Mouse (Mus musculus): ENCODE data around the gene Ddx21. TPM values are rescaled to one million over a fixed set of nuclear protein-coding genes. Genes with fewer than 3 reads are reported as not detected.

The Ddx21 gene
- polyA plus RNA-seq, 1 experiment from 2014 or later = 17.0 TPM

GRCm38 (mm10) chr10:62577673-62578337, 24.3 kb downstream of the Ddx21 start:
- H3K36me3 ChIP-seq (ENCODE audit: control insufficient read depth, insufficient read depth, low read length) = peaks cover 13% of the 10 kb centered on the region
- peak overlapping the region; percentile 67 for H3K27ac ChIP-seq (ENCODE audit: low read length)
- H3K4me2 ChIP-seq (ENCODE audit: low read depth, low read length) = peak overlapping the region; percentile 89
- H3K9me3 ChIP-seq (ENCODE audit: control insufficient read depth, low read length) = no peaks in the 10 kb centered on the region
- WGBS = under 1% methylated on average over 54 of the region's 54 CpGs
- peak; percentile 87 for ATAC-seq
- H3K4me1 ChIP-seq (ENCODE audit: control insufficient read depth, insufficient read depth, low read length) = peaks cover 9% of the 10 kb centered on the region
- no peaks in the 10 kb centered on the region for H3K27me3 ChIP-seq (replicated peaks; ENCODE audit: control insufficient read depth, insufficient read depth, low read length)
- H3K9ac ChIP-seq (ENCODE audit: low read depth, low read length) = peak overlapping the region; percentile 88
- H3K4me3 ChIP-seq (ENCODE audit: low read length) = peak overlapping the region; percentile 93

- Histone ChIP-seq H3K4me3 (ENCODE audit: low read length) (no peak overlapping the region), H3K27ac (ENCODE audit: low read length) (no peak overlapping the region), H3K27me3 (replicated peaks; ENCODE audit: control insufficient read depth, insufficient read depth, low read length) (no peaks in the 10 kb centered on the region), H3K9ac (ENCODE audit: low read depth, low read length) (no peak overlapping the region), H3K4me1 (ENCODE audit: control insufficient read depth, insufficient read depth, low read length) (peaks cover 9% of the 10 kb centered on the region), H3K36me3 (ENCODE audit: control insufficient read depth, insufficient read depth, low read length) (0 out of 2 replicates have a peak, but pooled peaks cover 3% of the 10 kb centered on the region), H3K9me3 (ENCODE audit: control insufficient read depth, low read length) (no peaks in the 10 kb centered on the region), H3K4me2 (ENCODE audit: low read depth, low read length) (no peak overlapping the region)
- 95% methylated on average over 13 of the region's 13 CpGs for WGBS
- ATAC-seq = no peak
Measured at GRCm38 (mm10) chr10:62575001-62575400, 27.1 kb downstream of the Ddx21 start.

GRCm38 (mm10) chr10:62570126-62570871, 31.8 kb downstream of the Ddx21 start:
- Histone ChIP-seq H3K27me3 (replicated peaks; ENCODE audit: control insufficient read depth, insufficient read depth, low read length) (no peaks in the 10 kb centered on the region), H3K9me3 (ENCODE audit: control insufficient read depth, low read length) (no peaks in the 10 kb centered on the region), H3K4me1 (ENCODE audit: control insufficient read depth, insufficient read depth, low read length) (no peaks in the 10 kb centered on the region), H3K4me3 (ENCODE audit: low read length) (no peak overlapping the region), H3K9ac (ENCODE audit: low read depth, low read length) (no peak overlapping the region), H3K27ac (ENCODE audit: low read length) (no peak overlapping the region), H3K36me3 (ENCODE audit: control insufficient read depth, insufficient read depth, low read length) (peaks cover 14% of the 10 kb centered on the region), H3K4me2 (ENCODE audit: low read depth, low read length) (no peak overlapping the region)
- peak; percentile 79 for ATAC-seq
- 88% methylated on average over 7 of the region's 7 CpGs for WGBS

GRCm38 (mm10) chr10:62568861-62569260, 33.2 kb downstream of the Ddx21 start:
- Histone ChIP-seq H3K36me3 (ENCODE audit: control insufficient read depth, insufficient read depth, low read length) (peaks cover 18% of the 10 kb centered on the region), H3K27me3 (replicated peaks; ENCODE audit: control insufficient read depth, insufficient read depth, low read length) (no peaks in the 10 kb centered on the region), H3K9ac (ENCODE audit: low read depth, low read length) (no peak overlapping the region), H3K4me1 (ENCODE audit: control insufficient read depth, insufficient read depth, low read length) (no peaks in the 10 kb centered on the region), H3K4me3 (ENCODE audit: low read length) (no peak overlapping the region), H3K4me2 (ENCODE audit: low read depth, low read length) (no peak overlapping the region), H3K9me3 (ENCODE audit: control insufficient read depth, low read length) (no peaks in the 10 kb centered on the region), H3K27ac (ENCODE audit: low read length) (no peak overlapping the region)
- WGBS = 85% methylated on average over 4 of the region's 4 CpGs
- ATAC-seq = no peak

- no peaks in the 10 kb centered on the region for H3K9me3 ChIP-seq (ENCODE audit: control insufficient read depth, low read length)
- ATAC-seq = no peak
- no peaks in the 10 kb centered on the region for H3K27me3 ChIP-seq (replicated peaks; ENCODE audit: control insufficient read depth, insufficient read depth, low read length)
- no peaks in the 10 kb centered on the region for H3K4me1 ChIP-seq (ENCODE audit: control insufficient read depth, insufficient read depth, low read length)
- H3K36me3 ChIP-seq (ENCODE audit: control insufficient read depth, insufficient read depth, low read length) = peaks cover 5% of the 10 kb centered on the region; the same call in 1 of the 2 replicates
- no peak overlapping the region for H3K9ac ChIP-seq (ENCODE audit: low read depth, low read length)
- WGBS = 98% methylated on average over 1 of the region's 1 CpGs
- no peak overlapping the region for H3K27ac ChIP-seq (ENCODE audit: low read length)
- no peak overlapping the region for H3K4me2 ChIP-seq (ENCODE audit: low read depth, low read length)
- H3K4me3 ChIP-seq (ENCODE audit: low read length) = no peak overlapping the region
Measured at GRCm38 (mm10) chr10:62557736-62558135, 44.3 kb downstream of the Ddx21 start.

- no peak overlapping the region for H3K27ac ChIP-seq (ENCODE audit: low read length)
- no peaks in the 10 kb centered on the region for H3K9me3 ChIP-seq (ENCODE audit: control insufficient read depth, low read length)
- WGBS = 87% methylated on average over 6 of the region's 6 CpGs
- ATAC-seq = no peak
- 0 out of 2 replicates have a peak, but pooled peaks cover 4% of the 10 kb centered on the region for H3K36me3 ChIP-seq (ENCODE audit: control insufficient read depth, insufficient read depth, low read length)
- H3K27me3 ChIP-seq (replicated peaks; ENCODE audit: control insufficient read depth, insufficient read depth, low read length) = no peaks in the 10 kb centered on the region
- no peak overlapping the region for H3K9ac ChIP-seq (ENCODE audit: low read depth, low read length)
- H3K4me3 ChIP-seq (ENCODE audit: low read length) = no peak overlapping the region
- H3K4me2 ChIP-seq (ENCODE audit: low read depth, low read length) = no peak overlapping the region
- no peaks in the 10 kb centered on the region for H3K4me1 ChIP-seq (ENCODE audit: control insufficient read depth, insufficient read depth, low read length)
Measured at GRCm38 (mm10) chr10:62556558-62556901, 45.6 kb downstream of the Ddx21 start.

GRCm38 (mm10) chr10:62555705-62556557, 46.1 kb downstream of the Ddx21 start:
- H3K4me3 ChIP-seq (ENCODE audit: low read length) = no peak overlapping the region
- no peaks in the 10 kb centered on the region for H3K27me3 ChIP-seq (replicated peaks; ENCODE audit: control insufficient read depth, insufficient read depth, low read length)
- no peak overlapping the region for H3K4me2 ChIP-seq (ENCODE audit: low read depth, low read length)
- 0 out of 2 replicates have a peak, but pooled peaks cover 4% of the 10 kb centered on the region for H3K36me3 ChIP-seq (ENCODE audit: control insufficient read depth, insufficient read depth, low read length)
- no peaks in the 10 kb centered on the region for H3K9me3 ChIP-seq (ENCODE audit: control insufficient read depth, low read length)
- 76% methylated on average over 11 of the region's 11 CpGs for WGBS
- H3K9ac ChIP-seq (ENCODE audit: low read depth, low read length) = no peak overlapping the region
- no peaks in the 10 kb centered on the region for H3K4me1 ChIP-seq (ENCODE audit: control insufficient read depth, insufficient read depth, low read length)
- ATAC-seq = no peak
- no peak overlapping the region for H3K27ac ChIP-seq (ENCODE audit: low read length)

GRCm38 (mm10) chr10:62553611-62554091, 48.4 kb downstream of the Ddx21 start:
- WGBS = 81% methylated on average over 12 of the region's 12 CpGs
- no peak overlapping the region for H3K27ac ChIP-seq (ENCODE audit: low read length)
- no peak overlapping the region for H3K4me3 ChIP-seq (ENCODE audit: low read length)
- H3K9ac ChIP-seq (ENCODE audit: low read depth, low read length) = no peak overlapping the region
- H3K9me3 ChIP-seq (ENCODE audit: control insufficient read depth, low read length) = no peaks in the 10 kb centered on the region
- no peaks in the 10 kb centered on the region for H3K36me3 ChIP-seq (ENCODE audit: control insufficient read depth, insufficient read depth, low read length)
- ATAC-seq = no peak
- H3K4me2 ChIP-seq (ENCODE audit: low read depth, low read length) = no peak overlapping the region
- H3K27me3 ChIP-seq (replicated peaks; ENCODE audit: control insufficient read depth, insufficient read depth, low read length) = no peaks in the 10 kb centered on the region
- H3K4me1 ChIP-seq (ENCODE audit: control insufficient read depth, insufficient read depth, low read length) = no peaks in the 10 kb centered on the region

GRCm38 (mm10) chr10:62550787-62551300, 51.2 kb downstream of the Ddx21 start:
- H3K27ac ChIP-seq (ENCODE audit: low read length) = no peak overlapping the region
- H3K4me3 ChIP-seq (ENCODE audit: low read length) = no peak overlapping the region
- 78% methylated on average over 7 of the region's 7 CpGs for WGBS
- no peaks in the 10 kb centered on the region for H3K27me3 ChIP-seq (replicated peaks; ENCODE audit: control insufficient read depth, insufficient read depth, low read length)
- H3K4me2 ChIP-seq (ENCODE audit: low read depth, low read length) = no peak overlapping the region
- no peaks in the 10 kb centered on the region for H3K9me3 ChIP-seq (ENCODE audit: control insufficient read depth, low read length)
- no peak for ATAC-seq
- no peak overlapping the region for H3K9ac ChIP-seq (ENCODE audit: low read depth, low read length)
- no peaks in the 10 kb centered on the region for H3K36me3 ChIP-seq (ENCODE audit: control insufficient read depth, insufficient read depth, low read length)
- no peaks in the 10 kb centered on the region for H3K4me1 ChIP-seq (ENCODE audit: control insufficient read depth, insufficient read depth, low read length)
